Mouse (Mus musculus) urinary bladder, postnatal 10 days (tissue): ENCODE measurements around the gene Slc17a4.

ENCODE experiments used
- DNase-seq: peaks from one replicate; pipeline ENCODE4 v3.0.0; 2022; ENCODE audit warnings: low spot score

Slc17a4 gene

DNA sequence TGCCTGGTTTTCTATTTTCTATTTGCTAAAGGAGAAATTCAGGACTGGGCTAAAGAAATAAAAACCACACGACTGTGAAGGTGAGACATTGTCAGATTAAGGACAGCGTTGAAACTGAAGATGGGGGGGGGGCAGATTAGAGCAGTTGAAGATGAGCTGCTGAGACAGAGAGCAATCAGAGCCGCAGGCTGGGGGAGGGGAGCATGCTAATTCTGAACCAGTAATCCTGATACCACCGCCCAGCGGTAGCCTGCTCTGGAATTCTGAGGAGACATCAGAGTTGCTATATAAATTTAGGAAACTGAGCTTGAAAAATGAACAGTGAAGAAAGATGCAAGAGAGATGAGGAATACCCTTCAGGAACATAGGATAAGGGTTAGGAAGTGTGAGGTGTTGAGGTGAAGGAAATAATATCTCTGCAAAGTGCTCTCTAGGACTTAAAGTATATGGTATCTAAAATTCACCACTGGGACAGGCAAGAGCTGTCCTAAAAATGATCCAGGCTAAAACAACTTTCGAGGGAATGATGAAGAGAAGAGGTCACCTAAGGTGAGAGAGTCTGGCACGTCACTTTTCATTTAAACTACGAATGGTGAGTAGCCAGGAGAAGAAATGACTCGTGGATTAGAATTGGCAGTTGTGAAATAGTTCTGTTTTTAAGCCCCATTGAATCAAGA, 22.1 kb downstream of the Slc17a4 start:
- DNase-seq = no peak

- DNase-seq = no peak
Observed at GRCm38 (mm10) chr13:23889011-23889605, 25.7 kb downstream of the Slc17a4 start.

- DNase-seq = no peak
Observed at GRCm38 (mm10) chr13:23887026-23887725, 27.6 kb downstream of the Slc17a4 start.

DNA sequence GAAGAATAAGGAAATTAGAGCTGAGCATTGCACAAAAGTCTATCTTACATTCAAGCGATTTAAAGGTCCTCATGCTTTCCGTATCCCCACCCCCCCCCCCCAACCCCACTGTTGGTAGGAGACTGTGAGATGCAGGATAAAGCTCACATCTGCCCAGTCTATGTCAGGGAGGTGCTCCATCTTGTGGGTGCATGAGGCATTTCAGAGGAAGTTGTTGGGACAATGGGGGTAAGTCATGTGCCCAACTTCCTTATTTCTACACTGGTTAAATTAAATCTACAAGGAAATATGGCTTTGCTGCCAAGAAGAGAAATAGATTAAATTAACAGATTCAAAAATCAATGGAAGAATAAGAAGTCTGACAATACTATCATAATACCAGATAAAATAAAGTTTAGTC, 29.3 kb downstream of the Slc17a4 start:
- no peak for DNase-seq

DNA sequence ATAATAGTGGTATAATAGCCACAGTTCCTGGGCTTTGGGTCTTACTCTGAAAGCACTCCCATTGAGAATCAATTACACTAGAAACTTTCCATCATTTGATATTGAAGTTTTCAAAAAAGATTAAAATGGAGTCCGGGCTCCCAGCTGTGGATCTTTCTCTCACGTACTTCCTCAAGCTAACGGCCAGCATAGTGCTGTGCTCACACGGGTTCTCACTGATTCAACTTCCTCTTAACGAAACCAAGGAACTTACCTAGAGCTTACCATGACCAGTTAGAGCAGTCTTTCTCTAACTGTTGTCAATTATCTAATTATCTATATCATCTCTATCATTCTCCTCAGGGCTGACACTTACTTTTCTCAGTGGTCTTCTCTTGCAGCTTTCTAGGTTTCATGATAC, 35.2 kb downstream of the Slc17a4 start:
- no peak for DNase-seq

GRCm38 (mm10) chr13:23879106-23879505, 35.7 kb downstream of the Slc17a4 start:
- DNase-seq = no peak

GRCm38 (mm10) chr13:23873141-23873540, 41.7 kb downstream of the Slc17a4 start:
- DNase-seq = no peak

GRCm38 (mm10) chr13:23869996-23870395, 44.8 kb downstream of the Slc17a4 start:
- no peak for DNase-seq

DNA sequence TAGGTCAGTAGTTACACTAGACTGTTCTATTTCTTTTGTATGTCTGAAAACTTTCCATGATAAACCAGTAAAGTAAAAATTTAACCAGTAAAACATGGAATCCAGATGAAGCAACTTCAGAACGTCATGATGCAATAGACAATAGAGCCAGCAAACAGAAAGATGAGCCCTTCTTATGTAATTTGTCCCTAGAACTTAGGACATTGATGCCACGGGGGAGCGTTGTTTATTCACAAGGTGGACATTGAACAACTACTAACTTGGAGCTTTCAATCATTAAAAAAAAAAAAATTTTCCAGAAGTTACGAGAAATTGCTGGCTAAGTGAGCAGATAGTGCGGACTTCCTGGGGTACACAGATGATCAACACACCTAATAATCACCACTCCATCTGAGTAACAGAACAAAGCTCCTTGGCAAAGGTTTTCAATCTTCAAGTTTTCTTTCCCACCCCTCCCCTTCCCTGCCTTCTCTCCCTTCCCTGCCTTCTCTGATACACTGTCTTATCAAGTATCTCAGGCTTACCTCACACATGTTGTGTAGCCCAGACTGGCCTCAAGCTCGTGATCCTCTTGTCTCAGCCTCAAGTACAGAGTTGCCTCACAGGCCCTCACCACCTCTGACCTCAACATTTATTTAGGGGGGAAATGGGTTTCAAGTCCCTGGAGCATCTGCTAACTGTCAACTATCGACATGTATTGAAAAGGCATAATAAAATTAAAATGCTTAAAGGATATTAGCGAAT, 45.8 kb downstream of the Slc17a4 start:
- DNase-seq = no peak

- no peak for DNase-seq
Observed at GRCm38 (mm10) chr13:23867405-23867804, 47.4 kb downstream of the Slc17a4 start, which contains the start of gene Slc17a1. Slc17a1 (plus strand) TSS chr13:23867750.

GRCm38 (mm10) chr13:23867000-23867399, 47.8 kb downstream of the Slc17a4 start:
- no peak for DNase-seq

DNA sequence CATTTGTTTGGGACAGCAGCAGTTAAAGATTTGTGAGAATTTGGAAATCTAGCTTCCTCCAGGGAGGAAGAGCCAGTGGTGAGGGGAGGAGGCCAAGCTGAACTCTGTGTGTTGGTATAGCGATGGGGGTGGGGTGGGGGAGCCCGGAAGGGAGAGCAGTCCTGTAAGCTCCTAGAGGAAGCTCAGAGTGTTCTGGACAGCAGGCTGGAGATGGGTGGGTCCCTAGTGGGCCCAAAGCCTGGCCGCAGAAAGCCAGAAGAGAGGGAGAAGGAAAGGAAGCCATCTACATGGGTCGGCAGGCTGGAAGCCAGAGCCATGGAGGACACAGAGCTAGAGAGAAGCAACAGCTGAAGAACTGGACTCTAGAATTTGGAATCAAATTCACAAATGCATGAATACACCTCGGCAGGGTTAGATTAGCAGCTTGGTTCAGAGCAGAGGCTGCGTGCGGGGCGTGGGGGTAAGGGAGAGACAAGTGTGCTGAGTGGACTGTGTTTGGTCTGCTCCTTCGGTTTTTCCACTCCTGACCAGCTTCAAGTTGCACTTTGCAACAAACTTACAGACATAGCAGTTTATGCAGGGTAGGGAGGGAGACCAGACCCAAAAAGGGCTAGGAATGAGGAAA, 48.6 kb downstream of the Slc17a4 start:
- no peak for DNase-seq

DNA sequence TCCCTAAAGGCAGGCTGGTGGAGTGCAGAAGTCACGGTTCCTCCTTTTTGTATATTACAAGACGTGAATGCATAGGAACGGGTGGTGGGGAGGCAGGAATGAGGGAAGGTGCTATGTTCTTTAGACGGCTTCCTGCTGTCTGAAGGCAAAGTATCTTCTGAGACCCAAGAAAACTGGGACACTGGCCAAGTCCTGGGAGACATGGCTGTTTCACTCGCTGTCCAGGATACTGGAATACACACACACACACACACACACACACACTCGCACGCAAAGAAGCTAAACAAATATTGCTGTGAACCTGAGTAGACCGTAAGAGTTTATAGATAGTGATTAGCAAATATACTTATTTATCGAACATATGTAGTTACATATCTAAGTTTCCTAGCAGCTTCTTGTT, 50.1 kb downstream of the Slc17a4 start:
- no peak for DNase-seq

DNA sequence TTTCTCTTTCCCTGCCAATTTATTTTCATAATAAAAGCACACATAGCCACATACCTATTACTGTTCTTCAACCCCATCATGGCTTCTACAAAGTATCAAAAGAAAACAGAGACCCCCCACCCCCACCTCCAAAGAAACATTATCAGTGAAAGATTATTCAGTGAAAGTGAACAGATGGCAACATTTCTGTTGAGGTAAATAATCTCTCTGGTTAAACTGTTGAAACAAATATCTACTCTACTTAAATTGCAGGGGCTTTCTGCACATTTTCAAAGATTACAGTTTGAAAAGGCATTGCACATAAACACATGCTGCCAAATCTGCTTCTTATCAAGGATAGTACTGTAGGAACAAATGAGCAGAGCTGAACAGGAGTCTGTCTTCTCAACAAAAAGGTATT, 53.0 kb downstream of the Slc17a4 start:
- no peak for DNase-seq

DNA sequence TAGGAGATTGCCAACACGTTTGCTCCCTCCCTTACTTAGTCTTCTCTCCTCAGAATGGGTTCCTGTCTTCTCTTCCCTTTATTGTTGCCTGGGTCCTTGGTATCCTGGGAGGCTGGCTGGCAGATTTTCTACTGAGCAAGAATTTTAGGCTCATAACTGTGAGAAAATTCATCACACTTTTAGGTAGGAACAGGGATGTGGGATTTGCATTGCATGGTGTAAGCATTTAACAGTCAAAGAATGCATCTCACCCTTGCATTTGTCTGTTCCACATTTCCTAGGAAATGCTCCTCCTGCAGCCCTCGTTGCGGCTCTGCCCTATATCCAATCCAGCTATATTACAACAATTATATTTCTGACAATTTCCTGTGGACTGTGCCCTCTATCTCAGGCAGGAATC, 58.4 kb downstream of the Slc17a4 start:
- DNase-seq = no peak

GRCm38 (mm10) chr13:23849299-23849698, 65.5 kb downstream of the Slc17a4 start:
- no peak for DNase-seq
